Mouse (Mus musculus) liver, postnatal 0 days (tissue): ENCODE results near the gene Klf13.

Source experiments
- CTCF ChIP-seq: sonication (generic); IDR thresholded peaks from 2 replicates; pipeline ENCODE4 v1.5.1; 2016; ENCODE audit warnings: antibody characterized with exemption, low read depth
- EP300 ChIP-seq: IDR thresholded peaks from 2 replicates; pipeline ENCODE4 v1.6.1; 2016; ENCODE audit warnings: antibody characterized with exemption, low read depth, mild to moderate bottlenecking

- TF ChIP-seq CTCF (no peak), EP300 (no peak)
Observed at GRCm38 (mm10) chr7:63913724-63914692, 24.7 kb downstream of the Klf13 start.
